Mouse (Mus musculus): ENCODE measurements around the gene Kcnip1.

DNA sequence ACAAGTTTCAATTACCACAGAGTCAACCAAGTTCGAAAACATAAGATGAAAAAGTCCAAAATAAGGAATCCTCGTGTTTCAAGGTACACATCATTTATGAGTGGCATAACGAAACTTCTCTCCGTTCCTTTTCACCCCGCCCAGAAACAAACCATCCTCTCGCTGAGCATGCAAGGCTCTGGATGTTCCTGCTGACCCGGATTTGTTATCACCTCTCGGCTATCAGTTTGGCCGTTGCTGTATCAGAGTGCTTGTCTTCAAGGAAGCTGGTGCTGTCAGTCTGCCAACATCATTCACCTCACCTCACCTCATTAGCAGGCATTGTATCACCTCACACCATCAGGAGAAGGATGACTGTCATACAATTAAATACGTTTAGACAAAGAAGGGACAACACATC lies 90.6 kb downstream of the Kcnip1 start:
- TF ChIP-seq CTCF (IDR thresholded peaks at IDR 0.05; ENCODE audit: insufficient read depth, low read depth, low read length) (no peak), POLR2A (IDR thresholded peaks at IDR 0.05; ENCODE audit: insufficient read depth, low read depth, low read length) (no peak)
